Mouse (Mus musculus) gastrocnemius, adult 2 months (tissue): ENCODE measurements around the gene Parva. TPM values are rescaled to one million over a fixed set of nuclear protein-coding genes. Genes with fewer than 3 reads are reported as not detected.
A peak's percentile ranks its signal among the peaks of the same experiment; 100 is the strongest.

Source experiments
- DNase-seq: peaks from one replicate; pipeline ENCODE4 v3.0.0; 2022
- H3K27ac ChIP-seq: fragments of 200-600 bp; 2 replicates; pipeline ENCODE4 v1.8.1; 2022; ENCODE audit warnings: mild to moderate bottlenecking
- H3K4me3 ChIP-seq: fragments of 200-600 bp; 2 replicates; pipeline ENCODE4 v1.8.1; 2022; ENCODE audit warnings: mild to moderate bottlenecking, moderate library complexity
- CTCF ChIP-seq: fragments of 200-600 bp; IDR thresholded peaks from 2 replicates; pipeline ENCODE4 v1.8.1; 2022; ENCODE audit warnings: antibody characterized with exemption, mild to moderate bottlenecking, moderate library complexity
- intact Hi-C: fragments of 180-260 bp; cut with DNase I; formaldehyde crosslinking; loops from one replicate; pipeline ENCODE4 v1.15.1; 2025
- total RNA-seq, 2 experiments: library from RNA; stranded (reverse); gene quantifications; 2 replicates each; pipeline ENCODE4 v1.2.3; 2021

Parva gene
- total RNA-seq, 2 experiments from 2014 or later, result 10.9 to 17.0 TPM

DNA sequence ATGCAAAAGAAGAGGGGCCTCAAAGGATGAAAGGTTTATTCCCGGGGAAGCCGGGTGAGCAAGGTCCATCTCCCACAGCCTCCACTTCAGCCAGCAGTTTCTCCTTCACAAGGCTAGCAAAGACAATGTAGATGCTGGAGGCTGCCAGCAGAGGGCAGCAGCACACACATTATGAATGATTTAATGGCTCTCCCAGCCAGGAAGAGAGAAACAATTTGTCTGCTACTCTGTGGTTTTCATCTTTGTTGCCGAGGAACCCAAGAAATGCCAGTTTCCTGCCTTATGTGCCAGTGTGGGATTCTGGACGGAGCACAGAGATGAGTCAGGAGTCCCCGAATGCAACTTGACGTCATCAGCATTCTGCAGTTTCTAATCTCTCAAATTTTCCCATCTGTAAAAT lies 27.1 kb upstream of the Parva start:
- no peak overlapping the region for H3K27ac ChIP-seq
- no peak overlapping the region for H3K4me3 ChIP-seq
- intact Hi-C loops, result loop anchor here (2.0 to 5.0 kb wide), 4 partner anchors 67 to 732 kb away; partner anchors contain the start of gene Tead1
- peak; percentile 97 for TF ChIP-seq CTCF
- peak; percentile 83 for DNase-seq

- Histone ChIP-seq H3K4me3 (no peak overlapping the region), H3K27ac (peak overlapping the region; percentile 4; the same call in 1 of the 2 replicates)
- TF ChIP-seq CTCF, result no peak
- intact Hi-C loops, result no loop called here
- DNase-seq, result no peak
Measured at GRCm38 (mm10) chr7:112405061-112405460, 22.2 kb upstream of the Parva start.

GRCm38 (mm10) chr7:112405578-112405977 lies 21.7 kb upstream of the Parva start:
- no peak for TF ChIP-seq CTCF
- intact Hi-C loops, result no loop called here
- Histone ChIP-seq H3K27ac (peak overlapping the region; percentile 4; the same call in 1 of the 2 replicates), H3K4me3 (no peak overlapping the region)
- DNase-seq, result no peak

DNA sequence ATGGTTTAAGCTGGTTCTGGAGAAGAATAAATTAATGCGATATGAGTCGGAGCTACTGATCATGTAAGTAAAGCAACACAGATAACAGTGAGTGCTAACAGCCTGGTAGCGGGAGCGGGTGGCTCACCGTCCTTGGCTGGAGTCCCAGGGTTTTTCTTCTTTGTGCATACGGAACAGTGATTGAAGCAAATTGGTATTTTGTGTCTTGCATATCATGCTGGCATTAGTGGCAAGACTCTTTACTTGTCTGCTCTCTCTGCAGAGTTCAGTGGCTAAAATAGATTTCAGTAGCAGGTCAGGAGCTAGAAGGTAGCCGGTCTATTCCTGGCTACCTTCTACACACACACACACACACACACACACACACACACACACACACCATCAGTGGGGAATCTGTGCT lies 19.7 kb upstream of the Parva start:
- no peak for DNase-seq
- no peak overlapping the region for H3K4me3 ChIP-seq
- intact Hi-C loops, result no loop called here
- H3K27ac ChIP-seq, result no peak overlapping the region
- no peak for TF ChIP-seq CTCF

- intact Hi-C loops, result no loop called here
Measured at GRCm38 (mm10) chr7:112409991-112410390, 17.3 kb upstream of the Parva start.

GRCm38 (mm10) chr7:112413286-112413685 lies 14.0 kb upstream of the Parva start:
- TF ChIP-seq CTCF, result no peak
- no peak for DNase-seq
- Histone ChIP-seq H3K27ac (no peak overlapping the region), H3K4me3 (no peak overlapping the region)
- intact Hi-C loops, result no loop called here

More at GRCm38 (mm10) chr7:112409991-112410390, 17.3 kb upstream of the Parva start:
- no peak for TF ChIP-seq CTCF
- DNase-seq, result no peak
- Histone ChIP-seq H3K27ac (no peak overlapping the region), H3K4me3 (no peak overlapping the region)

GRCm38 (mm10) chr7:112416058-112416526 lies 11.2 kb upstream of the Parva start:
- no peak for TF ChIP-seq CTCF
- intact Hi-C loops, result no loop called here
- Histone ChIP-seq H3K4me3 (peak overlapping the region; percentile 28), H3K27ac (no peak overlapping the region)
- peak; percentile 24 for DNase-seq

GRCm38 (mm10) chr7:112416730-112417513 lies 10.4 kb upstream of the Parva start:
- H3K4me3 ChIP-seq, result no peak overlapping the region
- DNase-seq, result no peak
- no peak for TF ChIP-seq CTCF
- H3K27ac ChIP-seq, result no peak overlapping the region
- intact Hi-C loops, result no loop called here

DNA sequence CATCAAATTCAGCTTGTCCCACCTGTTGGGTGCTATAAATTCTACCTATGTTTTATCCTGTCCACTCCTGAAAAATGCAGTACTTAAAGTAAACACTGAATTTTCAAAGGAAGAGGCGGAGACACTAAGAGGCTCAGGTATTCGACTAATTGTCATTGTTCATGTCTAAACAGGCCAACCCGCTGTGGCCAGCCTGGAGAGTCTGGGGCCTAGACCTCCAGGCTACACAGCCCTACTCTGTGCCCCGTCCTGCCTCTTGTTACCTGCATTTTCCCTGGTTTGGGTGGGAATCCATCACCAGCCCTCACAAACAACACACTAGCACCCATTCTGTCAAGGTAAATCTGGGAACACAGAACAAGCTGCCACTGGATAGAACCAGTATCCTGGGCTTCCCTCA lies 9.7 kb upstream of the Parva start:
- no peak for TF ChIP-seq CTCF
- intact Hi-C loops, result no loop called here
- Histone ChIP-seq H3K27ac (no peak overlapping the region), H3K4me3 (no peak overlapping the region)
- no peak for DNase-seq

DNA sequence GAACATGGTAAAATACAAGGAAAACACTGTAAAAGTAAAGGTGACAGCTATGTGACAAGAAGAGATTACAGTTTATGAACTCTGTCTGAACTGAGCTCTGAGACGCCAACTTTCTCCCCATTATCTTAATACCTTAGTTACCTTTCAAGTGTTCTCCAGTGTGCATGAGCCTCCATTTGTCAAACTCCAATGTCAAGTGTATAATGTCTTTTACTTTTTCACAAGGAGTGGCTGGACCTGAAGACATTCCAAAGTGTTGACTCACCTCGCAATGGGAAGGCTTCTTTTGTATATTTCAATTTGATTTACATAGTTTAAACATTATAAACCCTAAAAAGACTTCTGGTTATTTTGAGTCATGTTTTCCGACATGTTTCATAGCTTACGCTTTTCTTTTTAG lies 3.9 kb upstream of the Parva start:
- intact Hi-C loops, result no loop called here
- H3K27ac ChIP-seq, result no peak overlapping the region
- no peak for DNase-seq
- no peak overlapping the region for H3K4me3 ChIP-seq
- TF ChIP-seq CTCF, result no peak

DNA sequence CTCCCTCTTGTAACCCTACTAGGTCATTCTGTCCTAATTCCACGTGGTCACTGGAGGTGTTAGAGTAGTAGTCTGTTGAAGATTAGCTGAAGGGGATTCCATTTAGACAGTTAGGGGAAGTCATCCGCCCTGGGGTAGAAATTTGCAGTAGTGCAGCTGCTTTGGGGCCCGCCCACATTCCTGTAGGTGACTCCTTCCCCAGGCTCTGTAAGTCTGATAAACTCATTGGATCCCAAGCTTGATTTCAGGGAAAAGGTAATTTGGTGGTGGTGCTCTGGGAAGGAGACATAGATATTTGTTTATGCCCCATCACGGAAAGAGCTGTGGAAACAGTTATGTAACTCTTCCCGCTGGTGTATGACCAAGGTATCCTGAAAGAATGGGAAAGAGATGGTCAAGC lies 494 bp upstream of the Parva start:
- Histone ChIP-seq H3K27ac (peak overlapping the region; percentile 96), H3K4me3 (peak overlapping the region; percentile 92)
- DNase-seq, result no peak
- intact Hi-C loops, result no loop called here
- no peak for TF ChIP-seq CTCF

DNA sequence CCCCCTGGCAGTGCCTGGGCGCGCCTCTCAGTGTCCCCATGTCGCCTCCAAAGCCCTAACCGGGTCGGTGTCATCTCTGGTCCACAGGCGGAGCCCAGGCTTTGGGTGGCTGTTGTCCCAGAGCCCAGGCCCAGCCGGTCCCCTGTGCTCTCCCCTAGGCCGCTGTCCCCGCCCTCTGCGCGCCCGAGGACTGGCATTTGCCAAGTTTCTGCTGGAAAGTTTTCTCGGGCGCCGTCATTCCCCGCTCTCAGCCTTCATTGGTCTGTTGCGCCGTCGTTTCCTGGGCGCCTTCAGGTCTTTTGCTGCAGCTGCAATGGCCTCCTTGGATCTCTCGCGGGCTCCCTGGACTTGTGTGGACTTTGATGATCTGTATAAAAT lies 842 bp downstream of the Parva start:
- intact Hi-C loops, result no loop called here
- H3K27ac ChIP-seq, result peak overlapping the region; percentile 96
- DNase-seq, result peak; percentile 94
- peak overlapping the region; percentile 92 for H3K4me3 ChIP-seq
- TF ChIP-seq CTCF, result no peak

DNA sequence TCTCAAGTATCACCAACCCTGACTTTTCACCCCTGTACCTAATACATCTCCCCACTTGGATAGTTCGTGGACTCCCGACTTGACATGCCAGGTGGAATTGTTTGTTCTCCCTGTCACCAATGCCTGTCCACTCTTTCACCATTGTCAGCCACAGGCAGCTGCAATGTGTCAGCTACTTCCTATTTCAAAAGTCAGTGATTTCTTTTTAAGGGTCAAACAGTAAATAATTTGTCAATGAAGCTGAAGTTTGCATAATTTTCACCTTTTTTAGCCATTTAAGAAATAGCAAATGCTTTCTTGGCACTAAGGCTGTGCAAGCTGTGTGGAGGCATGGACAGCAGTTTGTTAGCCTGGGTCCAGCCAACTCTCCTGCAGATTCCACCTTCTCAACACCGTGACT lies 12.5 kb downstream of the Parva start:
- Histone ChIP-seq H3K4me3 (no peak overlapping the region), H3K27ac (no peak overlapping the region)
- no peak for DNase-seq
- TF ChIP-seq CTCF, result no peak
- intact Hi-C loops, result no loop called here
